ENCODE assay signal across 19 mouse cellular contexts in genomic region chr11:5422252-5422636, GRCm38 (mm10). TPM values are rescaled to one million over a fixed set of nuclear protein-coding genes. Genes with fewer than 3 reads are reported as not detected.
DNase-seq lines count a peak whose midpoint lies in the region; ATAC-seq and TF ChIP-seq lines count a peak whose summit lies in the region.
"Had no signal": no experiment of that assay in that cellular context is flagged by ENCODE, and none has a peak within 500 bp of the region (broad histone marks: within the 10 kb centered on the region; RNA-seq: fewer than 3 reads in every experiment).

No protein-coding gene starts in this region.

- TF ChIP-seq CTCF in gastrocnemius, adult 2 months (IDR thresholded peaks at IDR 0.05) = no peak
- no peak for TF ChIP-seq CTCF in hindbrain, postnatal 0 days (IDR thresholded peaks at IDR 0.05; ENCODE audit: low read depth)
- TF ChIP-seq CTCF in left cerebral cortex, adult 2 months (IDR thresholded peaks at IDR 0.05) = no peak

- no peaks in the 10 kb centered on the region for H3K36me3 ChIP-seq in hindbrain, embryonic 15.5 days
- no peaks in the 10 kb centered on the region for H3K36me3 ChIP-seq in hindbrain, postnatal 0 days (ENCODE audit: insufficient read depth, low read length)
- no peaks in the 10 kb centered on the region for H3K36me3 ChIP-seq in stomach, embryonic 15.5 days
- H3K36me3 ChIP-seq: embryonic facial prominence, embryonic 13.5 days; liver, embryonic 12.5 days; neural tube, embryonic 15.5 days had no signal

- DNase-seq in gastrocnemius, adult 2 months = no peak
- no peak for DNase-seq in gastrocnemius, adult 18-20 months (ENCODE audit: low spot score)
- DNase-seq in hindbrain, postnatal 0 days (ENCODE audit: low spot score) = no peak
- no peak for DNase-seq in left cerebral cortex, adult 2 months (ENCODE audit: extremely low spot score in 1 of 2, low spot score in 2 of 2)
- DNase-seq in left cerebral cortex, postnatal 10 days (ENCODE audit: extremely low spot score in 1 of 2, low spot score in 2 of 2) = no peak
- DNase-seq: right cerebral cortex, postnatal 14 days; spleen, adult 18-20 months; thymus, adult 2 months had no signal

- H3K27ac ChIP-seq in gastrocnemius, adult 2 months = peak overlapping the region; percentile 85
- 0 out of 2 replicates have a peak overlapping the region, but pooled peaks have one; percentile 20 for H3K27ac ChIP-seq in hindbrain, embryonic 15.5 days (replicated peaks)
- no peak overlapping the region for H3K27ac ChIP-seq in hindbrain, postnatal 0 days
- H3K27ac ChIP-seq in left cerebral cortex, adult 2 months = peak overlapping the region; percentile 33
- H3K27ac ChIP-seq in stomach, embryonic 15.5 days = peak overlapping the region; percentile 42; the same call in 1 of the 2 replicates
- H3K27ac ChIP-seq: hindbrain, embryonic 14.5 days; liver, embryonic 12.5 days had no signal

- 66% methylated on average over 1 of the region's 1 CpGs for WGBS in hindbrain, embryonic 15.5 days
- WGBS in hindbrain, postnatal 0 days = 51% methylated on average over 1 of the region's 1 CpGs
- WGBS in stomach, embryonic 15.5 days = 43% methylated on average over 1 of the region's 1 CpGs

- H3K9ac ChIP-seq in hindbrain, embryonic 15.5 days = no peak overlapping the region
- H3K9ac ChIP-seq in hindbrain, postnatal 0 days (replicated peaks; ENCODE audit: low read length) = no peak overlapping the region
- no peak overlapping the region for H3K9ac ChIP-seq in stomach, embryonic 15.5 days
- H3K9ac ChIP-seq: embryonic facial prominence, embryonic 13.5 days; hindbrain, embryonic 14.5 days; liver, embryonic 12.5 days; neural tube, embryonic 15.5 days had no signal

- no peak overlapping the region for H3K4me2 ChIP-seq in hindbrain, embryonic 15.5 days
- no peak overlapping the region for H3K4me2 ChIP-seq in hindbrain, postnatal 0 days (ENCODE audit: low read depth, low read length)
- no peak overlapping the region for H3K4me2 ChIP-seq in stomach, embryonic 15.5 days
- H3K4me2 ChIP-seq: embryonic facial prominence, embryonic 13.5 days; hindbrain, embryonic 14.5 days; liver, embryonic 12.5 days; neural tube, embryonic 15.5 days had no signal

- H3K4me1 ChIP-seq in hindbrain, embryonic 15.5 days (replicated peaks) = peaks cover 13% of the 10 kb centered on the region
- peaks cover 22% of the 10 kb centered on the region for H3K4me1 ChIP-seq in hindbrain, postnatal 0 days (ENCODE audit: insufficient read depth, low read length)
- peaks cover 13% of the 10 kb centered on the region; the same call in 1 of the 2 replicates for H3K4me1 ChIP-seq in stomach, embryonic 15.5 days

- ATAC-seq in hindbrain, embryonic 15.5 days (ENCODE audit: low FRiP score, low read depth) = no peak
- no peak for ATAC-seq in hindbrain, postnatal 0 days
- no peak for ATAC-seq in stomach, embryonic 15.5 days (ENCODE audit: insufficient read depth, low FRiP score, low read depth)
- no peak for ATAC-seq in megakaryocyte-erythroid progenitor cell, adult 5-6 weeks (replicated peaks; ENCODE audit: low FRiP score, low TSS enrichment, poor library complexity, severe bottlenecking)
- ATAC-seq: activated CD4-positive, CD25-positive, alpha-beta regulatory T cell, adult 4 months; forebrain, embryonic 16.5 days; liver, embryonic 12.5 days; midbrain, embryonic 16.5 days had no signal

- H3K27me3 ChIP-seq in hindbrain, embryonic 15.5 days = no peaks in the 10 kb centered on the region
- no peaks in the 10 kb centered on the region for H3K27me3 ChIP-seq in hindbrain, postnatal 0 days (ENCODE audit: insufficient read depth, low read length)
- H3K27me3 ChIP-seq in stomach, embryonic 15.5 days (replicated peaks) = no peaks in the 10 kb centered on the region
- H3K27me3 ChIP-seq: embryonic facial prominence, embryonic 13.5 days; liver, embryonic 12.5 days; neural tube, embryonic 15.5 days had no signal

- peak overlapping the region; percentile 33; the same call in 1 of the 2 replicates for H3K4me3 ChIP-seq in gastrocnemius, adult 2 months
- H3K4me3 ChIP-seq in hindbrain, embryonic 15.5 days = no peak overlapping the region
- H3K4me3 ChIP-seq in hindbrain, postnatal 0 days (ENCODE audit: low read length) = no peak overlapping the region
- H3K4me3 ChIP-seq in left cerebral cortex, adult 2 months = no peak overlapping the region
- H3K4me3 ChIP-seq in stomach, embryonic 15.5 days (replicated peaks) = no peak overlapping the region
- H3K4me3 ChIP-seq: embryonic facial prominence, embryonic 13.5 days; liver, embryonic 12.5 days; neural tube, embryonic 15.5 days had no signal

- H3K9me3 ChIP-seq in hindbrain, embryonic 15.5 days = no peaks in the 10 kb centered on the region
- H3K9me3 ChIP-seq in hindbrain, postnatal 0 days (ENCODE audit: low read length) = no peaks in the 10 kb centered on the region
- H3K9me3 ChIP-seq in stomach, embryonic 15.5 days = no peaks in the 10 kb centered on the region
- H3K9me3 ChIP-seq: embryonic facial prominence, embryonic 13.5 days; G1E; liver, embryonic 12.5 days; neural tube, embryonic 15.5 days had no signal

- intact Hi-C loops in gastrocnemius, adult 2 months (cut with DNase I) = no loop called here
- intact Hi-C loops in left cerebral cortex, adult 2 months (cut with DNase I) = no loop called here
- intact Hi-C loops in left cerebral cortex, postnatal 10 days (cut with DNase I) = no loop called here

RNA-seq across cellular contexts. Expression of gene Znrf3, which starts 22.4 kb away (rescaled TPM):
- total RNA-seq in gastrocnemius, adult 2 months (2021) = 1 to 10 TPM; 5.7 to 6.9 TPM
- 1 to 10 TPM; 5.0 to 7.4 TPM for total RNA-seq in gastrocnemius, adult 18-20 months (2021)
- polyA plus RNA-seq in hindbrain, embryonic 15.5 days (2015; fragmentation: Nextera tagmentation; extraction: Ambion mirVana) = 7.0 and 8.0 TPM in 2 replicates
- 13.6 and 17.1 TPM in 2 replicates for total RNA-seq in hindbrain, postnatal 0 days (2014; rRNA removed)
- 9.9 and 10.2 TPM in 2 replicates for polyA plus RNA-seq in hindbrain, postnatal 0 days (2015; fragmentation: Nextera tagmentation; extraction: Ambion mirVana)
- total RNA-seq in left cerebral cortex, adult 2 months (2021) = 10 to 100 TPM; 19.5 to 20.7 TPM
- total RNA-seq in left cerebral cortex, postnatal 10 days (2021) = 10 to 100 TPM; 22.0 to 25.1 TPM
- 12.9 and 13.4 TPM in 2 replicates for polyA plus RNA-seq in stomach, embryonic 15.5 days (2015; fragmentation: Nextera tagmentation; extraction: Ambion mirVana)
- total RNA-seq in megakaryocyte-erythroid progenitor cell, adult 5-6 weeks (2014; fragmentation: Nextera tagmentation) = 12.2 and 13.7 TPM in 2 replicates
- 3.8 and 4.6 TPM in 2 replicates for total RNA-seq in megakaryocyte-erythroid progenitor cell, adult 5-6 weeks (2017)
